ENCODE assay signal across 9 mouse cellular contexts in genomic region chr1:40171878-40172277, GRCm38 (mm10). TPM values are rescaled to one million over a fixed set of nuclear protein-coding genes. Genes with fewer than 3 reads are reported as not detected.
DNase-seq lines count a peak whose midpoint lies in the region; ATAC-seq and TF ChIP-seq lines count a peak whose summit lies in the region.
"Had no signal": no experiment of that assay in that cellular context is flagged by ENCODE, and none has a peak within 500 bp of the region (broad histone marks: within the 10 kb centered on the region; RNA-seq: fewer than 3 reads in every experiment).

No protein-coding gene starts in this region.

- H3K27me3 ChIP-seq in stomach, embryonic 16.5 days (ENCODE audit: control insufficient read depth, insufficient read depth, low read length) = no peaks in the 10 kb centered on the region
- no peaks in the 10 kb centered on the region for H3K27me3 ChIP-seq in stomach, postnatal 0 days (ENCODE audit: control insufficient read depth, insufficient read depth, low read length)
- H3K27me3 ChIP-seq in kidney, postnatal 0 days (ENCODE audit: insufficient read depth, low read length) = no peaks in the 10 kb centered on the region
- H3K27me3 ChIP-seq in lung, embryonic 16.5 days (ENCODE audit: control insufficient read depth, insufficient read depth, low read depth, low read length) = no peaks in the 10 kb centered on the region
- H3K27me3 ChIP-seq: limb, embryonic 12.5 days had no signal

- H3K4me2 ChIP-seq in stomach, embryonic 16.5 days (ENCODE audit: low read depth, low read length) = no peak overlapping the region
- H3K4me2 ChIP-seq in stomach, postnatal 0 days (replicated peaks; ENCODE audit: low read depth) = no peak overlapping the region
- no peak overlapping the region for H3K4me2 ChIP-seq in kidney, postnatal 0 days (ENCODE audit: low read length)
- no peak overlapping the region for H3K4me2 ChIP-seq in lung, embryonic 16.5 days (ENCODE audit: low read depth, low read length)
- H3K4me2 ChIP-seq: limb, embryonic 12.5 days had no signal

- peak; percentile 47; the same call in 1 of the 2 replicates for ATAC-seq in stomach, embryonic 16.5 days (ENCODE audit: insufficient read depth, low FRiP score)
- ATAC-seq in stomach, postnatal 0 days (ENCODE audit: low FRiP score, low TSS enrichment) = no peak
- ATAC-seq in kidney, postnatal 0 days (replicated peaks; ENCODE audit: low FRiP score, low read depth) = no peak
- ATAC-seq in lung, embryonic 16.5 days (ENCODE audit: low read depth) = peak; percentile 80

- H3K4me1 ChIP-seq in stomach, embryonic 16.5 days (ENCODE audit: control insufficient read depth, insufficient read depth, low read length) = no peaks in the 10 kb centered on the region
- H3K4me1 ChIP-seq in stomach, postnatal 0 days (replicated peaks; ENCODE audit: control insufficient read depth, insufficient read depth) = no peaks in the 10 kb centered on the region
- H3K4me1 ChIP-seq in kidney, postnatal 0 days (replicated peaks; ENCODE audit: insufficient read depth, low read length) = no peaks in the 10 kb centered on the region
- H3K4me1 ChIP-seq in lung, embryonic 16.5 days (replicated peaks; ENCODE audit: control insufficient read depth, insufficient read depth, low read length) = peaks cover 3% of the 10 kb centered on the region
- H3K4me1 ChIP-seq: limb, embryonic 12.5 days had no signal

- H3K27ac ChIP-seq in stomach, embryonic 16.5 days (ENCODE audit: low read length) = no peak overlapping the region
- no peak overlapping the region for H3K27ac ChIP-seq in stomach, postnatal 0 days (replicated peaks)
- no peak overlapping the region for H3K27ac ChIP-seq in kidney, postnatal 0 days
- H3K27ac ChIP-seq in lung, embryonic 16.5 days (ENCODE audit: low read length) = peak overlapping the region; percentile 3; the same call in 1 of the 2 replicates
- H3K27ac ChIP-seq: limb, embryonic 12.5 days had no signal

- H3K4me3 ChIP-seq in stomach, embryonic 16.5 days (replicated peaks; ENCODE audit: low read length) = no peak overlapping the region
- no peak overlapping the region for H3K4me3 ChIP-seq in stomach, postnatal 0 days (ENCODE audit: low read depth, low read length)
- no peak overlapping the region for H3K4me3 ChIP-seq in kidney, postnatal 0 days (replicated peaks; ENCODE audit: low read depth, low read length)
- H3K4me3 ChIP-seq in lung, embryonic 16.5 days (ENCODE audit: low read length) = no peak overlapping the region
- H3K4me3 ChIP-seq: limb, embryonic 12.5 days had no signal

- no peak for TF ChIP-seq EP300 in stomach, postnatal 0 days (optimal IDR thresholded peaks at IDR 0.05)

- peak; percentile 27 to 72 for DNase-seq in adrenal gland, adult (ENCODE audit: inconsistent age in 2 of 2, low spot score in 1 of 2)
- DNase-seq in adrenal gland, postnatal 25 days = no peak
- DNase-seq in stomach, postnatal 0 days (ENCODE audit: low spot score) = no peak
- DNase-seq in kidney, postnatal 0 days (ENCODE audit: low spot score) = peak; percentile 55
- no peak for DNase-seq in MN1 (ENCODE audit: low spot score)
- DNase-seq in spleen, adult 18-20 months = no peak

- no peaks in the 10 kb centered on the region for H3K36me3 ChIP-seq in stomach, embryonic 16.5 days (ENCODE audit: control insufficient read depth, insufficient read depth, low read length)
- no peaks in the 10 kb centered on the region for H3K36me3 ChIP-seq in stomach, postnatal 0 days (ENCODE audit: control insufficient read depth, insufficient read depth, low read length)
- H3K36me3 ChIP-seq in kidney, postnatal 0 days (ENCODE audit: insufficient read depth, low read length) = no peaks in the 10 kb centered on the region
- H3K36me3 ChIP-seq in lung, embryonic 16.5 days (ENCODE audit: control insufficient read depth, insufficient read depth, low read length) = no peaks in the 10 kb centered on the region
- H3K36me3 ChIP-seq: limb, embryonic 12.5 days had no signal

- TF ChIP-seq CTCF in stomach, postnatal 0 days (IDR thresholded peaks at IDR 0.05; ENCODE audit: low read depth) = no peak
- TF ChIP-seq CTCF in kidney, postnatal 0 days (IDR thresholded peaks at IDR 0.05; ENCODE audit: low read depth) = no peak

- no peak overlapping the region for H3K9ac ChIP-seq in stomach, embryonic 16.5 days (ENCODE audit: low read length)
- H3K9ac ChIP-seq in stomach, postnatal 0 days (ENCODE audit: low read length) = no peak overlapping the region
- no peak overlapping the region for H3K9ac ChIP-seq in kidney, postnatal 0 days (ENCODE audit: low read depth, low read length)
- no peak overlapping the region for H3K9ac ChIP-seq in lung, embryonic 16.5 days (ENCODE audit: low read length)
- H3K9ac ChIP-seq: limb, embryonic 12.5 days had no signal

- 50% methylated on average over 5 of the region's 5 CpGs for WGBS in stomach, embryonic 16.5 days
- 38% methylated on average over 5 of the region's 5 CpGs for WGBS in stomach, postnatal 0 days
- 42% methylated on average over 5 of the region's 5 CpGs for WGBS in kidney, postnatal 0 days
- 18% methylated on average over 5 of the region's 5 CpGs for WGBS in lung, embryonic 16.5 days

- no peaks in the 10 kb centered on the region for H3K9me3 ChIP-seq in stomach, embryonic 16.5 days (replicated peaks; ENCODE audit: control insufficient read depth, low read length)
- no peaks in the 10 kb centered on the region for H3K9me3 ChIP-seq in stomach, postnatal 0 days (ENCODE audit: control insufficient read depth, low read length)
- H3K9me3 ChIP-seq in kidney, postnatal 0 days (replicated peaks; ENCODE audit: low read length) = no peaks in the 10 kb centered on the region
- H3K9me3 ChIP-seq in lung, embryonic 16.5 days (ENCODE audit: control insufficient read depth, low read length) = no peaks in the 10 kb centered on the region
- H3K9me3 ChIP-seq: limb, embryonic 12.5 days had no signal

RNA-seq across cellular contexts. Expression of gene Il1r1, which starts 53.0 kb away (rescaled TPM):
- total RNA-seq in adrenal gland, postnatal 25 days (2021) = 3.4 and 3.6 TPM in 2 replicates
- polyA plus RNA-seq in stomach, embryonic 16.5 days (2015; fragmentation: Nextera tagmentation; extraction: Ambion mirVana) = 11.4 and 12.3 TPM in 2 replicates
- 7.3 TPM in 2 replicates for polyA plus RNA-seq in stomach, postnatal 0 days (2015; fragmentation: Nextera tagmentation; extraction: Ambion mirVana)
- 5.6 and 6.1 TPM in 2 replicates for polyA plus RNA-seq in kidney, postnatal 0 days (2015; fragmentation: Nextera tagmentation; extraction: Ambion mirVana)
- polyA plus RNA-seq in lung, embryonic 16.5 days (2015; fragmentation: Nextera tagmentation; extraction: Ambion mirVana) = 11.2 and 11.7 TPM in 2 replicates

Comparison
In these comparisons a context has a peak if more than half of its experiments do, and no peak if none do; other contexts are left out.
1. DNase-seq: peak in adrenal gland, adult (2 of 2) and kidney, postnatal 0 days (single experiment); none in adrenal gland, postnatal 25 days (single experiment), stomach, postnatal 0 days (single experiment), MN1 (single experiment) and spleen, adult 18-20 months (0 of 2).
2. ATAC-seq: peak in stomach, embryonic 16.5 days (single experiment) and lung, embryonic 16.5 days (single experiment); none in stomach, postnatal 0 days (single experiment) and kidney, postnatal 0 days (single experiment).